Mouse (Mus musculus): ENCODE measurements at regions not wholly inside any gene's neighbourhood (a gene's known extent, or its start where the extent isn't known, plus 50 kb on each side); places are given as distances from the start of the nearest gene placed in this dataset.

DNA sequence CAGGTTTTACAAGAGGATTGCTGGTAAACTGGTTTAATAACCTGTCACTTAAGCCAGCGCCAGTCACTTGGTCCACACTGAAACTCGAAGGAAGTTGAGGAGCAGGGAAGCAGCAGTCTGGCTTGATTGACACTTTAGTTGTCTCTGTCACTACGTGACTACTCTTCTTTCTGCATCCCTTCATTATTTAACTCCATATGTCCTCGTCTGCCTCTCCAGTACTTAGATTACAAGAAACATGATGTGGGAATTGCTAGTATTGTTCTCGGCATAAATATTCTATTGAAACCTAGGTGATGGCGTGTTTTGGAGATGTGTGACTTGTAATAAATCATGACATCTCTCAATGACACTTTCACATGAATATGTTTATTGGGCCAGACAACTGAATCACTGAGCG is 758.3 kb upstream of the Tmprss15 start:
- H3K4me2 ChIP-seq (ENCODE audit: low read length), result no peak overlapping the region
- H3K36me3 ChIP-seq (ENCODE audit: control insufficient read depth, insufficient read depth), result no peaks in the 10 kb centered on the region
- ATAC-seq, result no peak
- WGBS, result 66% methylated on average over 7 of the region's 7 CpGs
- H3K4me1 ChIP-seq (replicated peaks; ENCODE audit: control insufficient read depth, insufficient read depth, low read length), result no peaks in the 10 kb centered on the region
- no peaks in the 10 kb centered on the region for H3K9me3 ChIP-seq (ENCODE audit: control insufficient read depth, low read length)
- no peak overlapping the region for H3K27ac ChIP-seq (ENCODE audit: low read length)
- H3K4me3 ChIP-seq (replicated peaks; ENCODE audit: low read length), result no peak overlapping the region
- no peak overlapping the region for H3K9ac ChIP-seq (replicated peaks; ENCODE audit: low read depth, low read length)
- H3K27me3 ChIP-seq (replicated peaks; ENCODE audit: control insufficient read depth, insufficient read depth, low read length), result no peaks in the 10 kb centered on the region

DNA sequence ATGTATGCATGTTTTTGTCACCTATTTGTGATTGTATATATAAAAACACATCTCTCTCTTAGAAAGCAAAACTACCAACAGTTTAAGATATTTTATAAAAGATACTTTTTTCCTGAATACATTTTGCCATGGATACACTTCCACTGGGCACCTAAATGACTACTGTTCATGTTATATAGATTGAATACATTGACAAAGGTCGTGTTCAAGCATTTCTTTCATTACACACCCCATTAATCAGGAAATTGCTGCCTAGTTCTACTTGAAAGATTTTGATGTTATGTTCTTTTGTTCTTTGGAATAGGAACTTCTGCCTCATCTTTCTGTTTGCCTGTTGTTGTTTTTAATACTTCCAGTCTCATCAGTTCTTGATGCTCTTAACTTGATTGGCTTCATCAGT is 726.0 kb upstream of the Tmprss15 start:
- H3K36me3 ChIP-seq (ENCODE audit: control insufficient read depth, insufficient read depth), result no peaks in the 10 kb centered on the region
- ATAC-seq, result no peak
- H3K9ac ChIP-seq (replicated peaks; ENCODE audit: low read depth, low read length), result no peak overlapping the region
- no peak overlapping the region for H3K27ac ChIP-seq (ENCODE audit: low read length)
- 67% methylated on average over 1 of the region's 1 CpGs for WGBS
- no peak overlapping the region for H3K4me2 ChIP-seq (ENCODE audit: low read length)
- no peaks in the 10 kb centered on the region for H3K27me3 ChIP-seq (replicated peaks; ENCODE audit: control insufficient read depth, insufficient read depth, low read length)
- H3K9me3 ChIP-seq (ENCODE audit: control insufficient read depth, low read length), result no peaks in the 10 kb centered on the region
- no peak overlapping the region for H3K4me3 ChIP-seq (replicated peaks; ENCODE audit: low read length)
- no peaks in the 10 kb centered on the region for H3K4me1 ChIP-seq (replicated peaks; ENCODE audit: control insufficient read depth, insufficient read depth, low read length)

DNA sequence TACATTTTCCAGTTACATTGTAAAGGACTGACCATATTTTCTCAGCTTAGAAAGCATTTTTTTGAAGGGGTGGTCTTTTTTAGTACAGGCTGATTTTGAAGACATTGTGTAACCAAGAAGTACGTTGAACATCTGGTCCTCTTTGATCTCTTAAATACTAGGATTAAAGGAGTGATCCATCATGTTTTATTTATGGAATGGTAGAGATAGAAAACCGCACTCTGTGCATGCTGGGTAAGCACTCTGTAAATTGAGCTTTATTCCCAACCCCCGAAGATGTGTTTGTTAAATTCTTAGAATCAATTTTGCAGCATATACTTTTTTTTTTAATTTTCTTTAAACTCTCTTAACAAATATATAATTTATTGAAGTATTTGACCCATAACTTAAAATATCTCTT is 687.8 kb upstream of the Tmprss15 start:
- WGBS, result 73% methylated on average over 3 of the region's 3 CpGs
- Histone ChIP-seq H3K4me2 (ENCODE audit: low read length) (no peak overlapping the region), H3K4me1 (replicated peaks; ENCODE audit: control insufficient read depth, insufficient read depth, low read length) (no peaks in the 10 kb centered on the region), H3K36me3 (ENCODE audit: control insufficient read depth, insufficient read depth) (no peaks in the 10 kb centered on the region), H3K27ac (ENCODE audit: low read length) (no peak overlapping the region), H3K4me3 (replicated peaks; ENCODE audit: low read length) (no peak overlapping the region), H3K9me3 (ENCODE audit: control insufficient read depth, low read length) (no peaks in the 10 kb centered on the region), H3K27me3 (replicated peaks; ENCODE audit: control insufficient read depth, insufficient read depth, low read length) (no peaks in the 10 kb centered on the region), H3K9ac (replicated peaks; ENCODE audit: low read depth, low read length) (no peak overlapping the region)
- ATAC-seq, result no peak
